Mouse (Mus musculus) left cerebral cortex, adult 2 months (tissue): ENCODE results near the gene Mt2. TPM values are rescaled to one million over a fixed set of nuclear protein-coding genes. Genes with fewer than 3 reads are reported as not detected.
"Not testable (repeated sequence)": the region's sequence is repeated elsewhere in the genome, so short reads cannot be mapped to it uniquely, and the experiment has no call there.

ENCODE experiments used
- DNase-seq, 2 experiments: peaks; one replicate each; pipeline ENCODE4 v3.0.0; 2021 to 2022; ENCODE audit warnings: low spot score in 2 of 2, mixed read lengths in 1 of 2; ENCODE audit errors: extremely low spot score in 1 of 2
- H3K27ac ChIP-seq: fragments of 200-600 bp; 2 replicates; pipeline ENCODE4 v1.8.1; 2022
- H3K4me3 ChIP-seq: fragments of 200-600 bp; 2 replicates; pipeline ENCODE4 v1.8.1; 2022
- CTCF ChIP-seq: fragments of 200-600 bp; IDR thresholded peaks from 2 replicates; pipeline ENCODE4 v1.8.1; 2022; ENCODE audit warnings: antibody characterized with exemption, mild to moderate bottlenecking, moderate library complexity
- intact Hi-C: fragments of 180-260 bp; cut with DNase I; formaldehyde crosslinking; loops from one replicate; pipeline ENCODE4 v1.15.1; 2025
- long read RNA-seq, 2 experiments: library from polyadenylated mRNA; stranded (forward); transcript quantifications; one replicate each; pipeline ENCODE4 v2.0.0; 2021; ENCODE audit warnings: borderline mapping rate in 2 of 2
- total RNA-seq, 2 experiments: library from RNA; stranded (reverse); gene quantifications; 2 replicates each; pipeline ENCODE4 v1.2.3; 2021

Gene Mt2
- 100 to 1,000 TPM; 384 to 423 TPM for total RNA-seq
- long read RNA-seq, experiment 1, transcript Mt2-201 (3 exons, 511 nt), result major isoform, 39 of 42 reads
- long read RNA-seq, experiment 1, partial matches to known transcripts, result 0 of 42 reads
- long read RNA-seq, experiment 1, other reads (novel, unspliced or antisense), result 3 of 42 reads
- long read RNA-seq, experiment 2, transcript Mt2-201 (3 exons, 511 nt), result major isoform, 27 of 31 reads
- long read RNA-seq, experiment 2, partial matches to known transcripts, result 0 of 31 reads
- long read RNA-seq, experiment 2, other reads (novel, unspliced or antisense), result 4 of 31 reads

GRCm38 (mm10) chr8:94172075-94172808 is at the start of gene Mt2:
Gene Mt2 (plus strand): TSS chr8:94172664.
- intact Hi-C loops, result no loop called here
- DNase-seq, result peak; percentile 56 to 76
- H3K27ac ChIP-seq, result peak within 1 kb of the TSS; percentile 80
- H3K4me3 ChIP-seq, result peak within 1 kb of the TSS; percentile 47
- no peak for TF ChIP-seq CTCF

GRCm38 (mm10) chr8:94122711-94123468 is 49.6 kb upstream of the Mt2 start:
- Histone ChIP-seq H3K4me3 (no peak overlapping the region), H3K27ac (no peak overlapping the region)
- no peak for DNase-seq
- TF ChIP-seq CTCF, result no peak
- intact Hi-C loops, result no loop called here

GRCm38 (mm10) chr8:94127711-94128110 is 44.8 kb upstream of the Mt2 start:
- Histone ChIP-seq H3K27ac (no peak overlapping the region), H3K4me3 (no peak overlapping the region)
- intact Hi-C loops, result no loop called here
- no peak for TF ChIP-seq CTCF
- DNase-seq, result no peak

GRCm38 (mm10) chr8:94129133-94129789 is 43.2 kb upstream of the Mt2 start:
- no peak for DNase-seq

GRCm38 (mm10) chr8:94130126-94130525 is 42.3 kb upstream of the Mt2 start:
- DNase-seq, result no peak
- no peak for TF ChIP-seq CTCF
- intact Hi-C loops, result no loop called here
- Histone ChIP-seq H3K4me3 (no peak overlapping the region), H3K27ac (no peak overlapping the region)

More at GRCm38 (mm10) chr8:94129133-94129789, 43.2 kb upstream of the Mt2 start:
- H3K27ac ChIP-seq, result no peak overlapping the region
- intact Hi-C loops, result no loop called here
- H3K4me3 ChIP-seq, result no peak overlapping the region
- TF ChIP-seq CTCF, result no peak

- DNase-seq, result no peak
- no peak for TF ChIP-seq CTCF
- Histone ChIP-seq H3K4me3 (no peak overlapping the region), H3K27ac (no peak overlapping the region)
- intact Hi-C loops, result no loop called here
These were observed 40.4 kb upstream of the Mt2 start for GRCm38 (mm10) chr8:94132096-94132495.

- DNase-seq, intact Hi-C loops, H3K4me3 ChIP-seq, H3K27ac ChIP-seq: not testable (repeated sequence)
These were observed 37.9 kb upstream of the Mt2 start for GRCm38 (mm10) chr8:94134601-94135000.

GRCm38 (mm10) chr8:94135556-94135955 is 36.9 kb upstream of the Mt2 start:
- Histone ChIP-seq H3K27ac (no peak overlapping the region), H3K4me3 (no peak overlapping the region)
- intact Hi-C loops, result no loop called here
- DNase-seq, result no peak
- TF ChIP-seq CTCF, result no peak

- no peak for TF ChIP-seq CTCF
- H3K27ac ChIP-seq, result no peak overlapping the region
- intact Hi-C loops, result no loop called here
- no peak for DNase-seq
- H3K4me3 ChIP-seq, result no peak overlapping the region
These were observed 36.3 kb upstream of the Mt2 start for GRCm38 (mm10) chr8:94136192-94136591.

GRCm38 (mm10) chr8:94136933-94137332 is 35.5 kb upstream of the Mt2 start, which contains the start of gene Mt4:
Gene Mt4 (plus strand): TSS chr8:94137197.
- TF ChIP-seq CTCF, result no peak
- Histone ChIP-seq H3K4me3 (no peak within 1 kb of the TSS), H3K27ac (no peak within 1 kb of the TSS)
- no peak for DNase-seq
- intact Hi-C loops, result no loop called here

- intact Hi-C loops, result no loop called here
- Histone ChIP-seq H3K27ac (no peak overlapping the region), H3K4me3 (no peak overlapping the region)
- TF ChIP-seq CTCF, result no peak
- DNase-seq, result no peak
These were observed 32.1 kb upstream of the Mt2 start for GRCm38 (mm10) chr8:94140266-94140795.
